Mouse (Mus musculus) midbrain, embryonic 13.5 days (tissue): ENCODE measurements around the gene Rnf8. TPM values are rescaled to one million over a fixed set of nuclear protein-coding genes. Genes with fewer than 3 reads are reported as not detected.
A peak's percentile ranks its signal among the peaks of the same experiment; 100 is the strongest.

Experiments
- ATAC-seq: fragments of 200-750 bp; cut with Nextera tagmentation; 2 replicates; pipeline ENCODE4 v1.8.0; 2017; ENCODE audit warnings: mild to moderate bottlenecking, moderate TSS enrichment, moderate library complexity
- H3K27ac ChIP-seq: fragments of 300-500 bp; sonication (generic); 2 replicates; pipeline ENCODE4 v1.5.1; 2015; ENCODE audit warnings: inconsistent platforms, mild to moderate bottlenecking, moderate library complexity
- H3K27me3 ChIP-seq: fragments of 300-500 bp; sonication (generic); 2 replicates; pipeline ENCODE4 v1.6.1; 2015; ENCODE audit warnings: mild to moderate bottlenecking, inconsistent platforms
- H3K36me3 ChIP-seq: fragments of 300-500 bp; sonication (generic); 2 replicates; pipeline ENCODE4 v1.6.1; 2015; ENCODE audit warnings: mild to moderate bottlenecking, inconsistent platforms
- H3K4me1 ChIP-seq: fragments of 300-500 bp; sonication (generic); replicated peaks from 2 replicates; pipeline ENCODE4 v1.6.1; 2015; ENCODE audit warnings: inconsistent platforms
- H3K4me2 ChIP-seq: fragments of 300-500 bp; sonication (generic); replicated peaks from 2 replicates; pipeline ENCODE4 v1.6.1; 2015; ENCODE audit warnings: moderate library complexity, mild to moderate bottlenecking, inconsistent platforms
- H3K4me3 ChIP-seq: fragments of 300-500 bp; sonication (generic); replicated peaks from 2 replicates; pipeline ENCODE4 v1.5.1; 2015; ENCODE audit warnings: mild to moderate bottlenecking, inconsistent platforms
- H3K9ac ChIP-seq: fragments of 300-500 bp; sonication (generic); replicated peaks from 2 replicates; pipeline ENCODE4 v1.6.1; 2015; ENCODE audit warnings: mild to moderate bottlenecking, inconsistent platforms
- H3K9me3 ChIP-seq: fragments of 300-500 bp; sonication (generic); 2 replicates; pipeline ENCODE4 v1.6.1; 2016; ENCODE audit warnings: mild to moderate bottlenecking, inconsistent platforms
- WGBS: fragments of 180-500 bp; shearing (Covaris S2); methylation state at CpG from one replicate; pipeline ENCODE4 v1.1.7; 2015; 5-methylcytosine and 5-hydroxymethylcytosine counted together
- polyA plus RNA-seq: library from polyadenylated mRNA; unstranded; fragments of >200 nt; fragmentation: Nextera tagmentation; extraction: Ambion mirVana; gene quantifications from 2 replicates; pipeline ENCODE4 v1.2.1, GENCODE M21; 2015

The Rnf8 gene
- polyA plus RNA-seq, 1 experiment from 2014 or later: 94.9 TPM

DNA sequence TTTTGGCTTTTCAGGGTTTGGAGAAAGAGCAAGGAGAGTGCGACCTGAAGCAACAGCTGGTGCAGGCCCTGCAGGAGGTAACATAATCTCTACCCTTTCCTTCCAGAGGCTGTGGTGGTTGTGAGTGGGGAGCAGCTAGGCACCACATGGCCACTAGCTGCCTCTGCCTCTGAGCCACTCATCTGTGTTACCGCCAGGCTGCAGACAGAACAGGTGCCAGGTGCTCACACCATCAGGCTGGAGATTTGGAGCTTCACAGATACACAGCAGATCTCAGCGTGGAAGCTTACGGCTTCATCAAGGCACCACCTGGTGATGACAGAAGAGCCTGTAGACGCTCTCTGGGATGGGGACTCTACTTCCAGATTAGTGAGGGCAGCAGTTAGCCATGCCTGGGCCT is 14.4 kb downstream of the Rnf8 start:
- Histone ChIP-seq H3K9me3 (no peaks in the 10 kb centered on the region), H3K4me1 (no peaks in the 10 kb centered on the region), H3K36me3 (peaks cover 93% of the 10 kb centered on the region), H3K4me2 (no peak overlapping the region), H3K4me3 (no peak overlapping the region), H3K9ac (no peak overlapping the region), H3K27ac (no peak overlapping the region), H3K27me3 (no peaks in the 10 kb centered on the region)
- WGBS: 89% methylated on average over 5 of the region's 5 CpGs
- no peak for ATAC-seq

DNA sequence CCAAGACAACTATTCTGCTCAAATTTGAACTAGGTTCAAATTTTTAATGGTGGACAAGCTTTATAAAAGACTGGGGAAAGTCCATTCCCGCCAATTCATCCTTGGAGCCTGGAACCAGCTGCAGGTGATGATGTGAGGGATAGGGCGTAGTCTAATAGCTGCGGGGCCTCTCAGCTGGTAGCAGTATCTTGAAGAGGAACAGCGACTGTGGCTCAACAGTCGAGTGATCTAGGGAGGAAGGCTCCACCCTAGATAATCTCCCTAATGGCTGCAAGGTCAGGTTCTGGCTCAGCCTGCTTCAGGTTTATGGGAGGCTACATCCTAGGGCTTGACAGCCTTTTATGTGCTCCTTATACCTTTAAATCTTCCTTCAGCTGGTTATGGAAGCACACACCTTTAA is 15.0 kb downstream of the Rnf8 start:
- 88% methylated on average over 5 of the region's 5 CpGs for WGBS
- peaks cover 94% of the 10 kb centered on the region for H3K36me3 ChIP-seq
- no peaks in the 10 kb centered on the region for H3K9me3 ChIP-seq
- H3K4me2 ChIP-seq: no peak overlapping the region
- H3K9ac ChIP-seq: no peak overlapping the region
- H3K27ac ChIP-seq: no peak overlapping the region
- H3K4me3 ChIP-seq: no peak overlapping the region
- ATAC-seq: no peak
- no peaks in the 10 kb centered on the region for H3K4me1 ChIP-seq
- H3K27me3 ChIP-seq: no peaks in the 10 kb centered on the region

- Histone ChIP-seq H3K9me3 (no peaks in the 10 kb centered on the region), H3K36me3 (peaks cover 95% of the 10 kb centered on the region), H3K27me3 (no peaks in the 10 kb centered on the region), H3K4me3 (no peak overlapping the region), H3K4me1 (no peaks in the 10 kb centered on the region), H3K9ac (no peak overlapping the region), H3K4me2 (no peak overlapping the region), H3K27ac (no peak overlapping the region)
- WGBS: 96% methylated on average over 11 of the region's 11 CpGs
- ATAC-seq: no peak
These were observed 17.7 kb downstream of the Rnf8 start for GRCm38 (mm10) chr17:29632312-29632711.

DNA sequence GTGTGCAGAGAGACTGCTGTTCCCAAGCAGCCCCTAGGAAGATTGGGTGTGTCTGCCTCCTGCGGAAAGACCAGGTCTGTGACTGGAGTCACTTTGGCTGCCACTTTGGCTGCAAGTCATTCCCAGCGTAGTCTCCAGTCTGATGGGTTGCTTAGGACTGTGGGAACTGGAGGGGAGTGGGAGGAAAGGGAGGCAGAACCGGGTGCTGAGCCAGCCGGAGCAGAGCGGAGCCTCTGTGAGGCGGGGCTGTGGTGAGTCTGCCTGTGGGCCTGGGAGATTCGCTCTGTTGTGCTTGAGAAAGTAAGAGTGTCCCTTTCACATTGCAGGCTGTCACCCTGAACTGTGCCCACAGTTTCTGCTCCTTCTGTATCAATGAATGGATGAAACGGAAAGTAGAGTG is 20.9 kb downstream of the Rnf8 start:
- no peak for ATAC-seq
- no peak overlapping the region for H3K4me3 ChIP-seq
- no peak overlapping the region for H3K4me2 ChIP-seq
- WGBS: 91% methylated on average over 8 of the region's 8 CpGs
- H3K9me3 ChIP-seq: no peaks in the 10 kb centered on the region
- peaks cover 94% of the 10 kb centered on the region for H3K36me3 ChIP-seq
- H3K27ac ChIP-seq: no peak overlapping the region
- H3K9ac ChIP-seq: no peak overlapping the region
- H3K27me3 ChIP-seq: no peaks in the 10 kb centered on the region
- 0 out of 2 replicates have a peak, but pooled peaks cover 3% of the 10 kb centered on the region for H3K4me1 ChIP-seq

- H3K36me3 ChIP-seq: peaks cover 94% of the 10 kb centered on the region
- H3K9ac ChIP-seq: no peak overlapping the region
- H3K4me1 ChIP-seq: 0 out of 2 replicates have a peak, but pooled peaks cover 3% of the 10 kb centered on the region
- H3K27ac ChIP-seq: no peak overlapping the region
- WGBS: 70% methylated on average over 5 of the region's 5 CpGs
- H3K27me3 ChIP-seq: no peaks in the 10 kb centered on the region
- ATAC-seq: no peak
- no peak overlapping the region for H3K4me3 ChIP-seq
- H3K4me2 ChIP-seq: no peak overlapping the region
- no peaks in the 10 kb centered on the region for H3K9me3 ChIP-seq
These were observed 21.5 kb downstream of the Rnf8 start for GRCm38 (mm10) chr17:29636118-29636517.

DNA sequence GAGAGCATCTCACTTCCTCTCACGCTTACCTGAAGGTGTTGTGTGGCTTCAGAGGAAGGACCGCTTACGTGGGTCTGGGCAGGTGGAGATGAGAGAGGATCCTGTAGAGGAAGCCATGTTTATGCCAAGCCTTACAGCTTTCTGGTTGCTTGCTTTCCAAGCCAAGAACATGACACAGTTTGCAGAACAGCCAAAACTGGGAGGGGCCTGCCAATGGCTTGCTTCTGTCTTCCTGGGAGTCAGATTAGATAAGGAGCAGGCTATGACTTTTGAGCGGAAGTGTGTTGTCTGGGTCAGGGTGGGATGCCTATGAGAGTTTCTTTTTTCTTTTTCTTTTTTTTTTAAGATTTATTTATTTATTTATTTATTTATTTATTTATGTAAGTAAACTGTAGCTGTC is 22.8 kb downstream of the Rnf8 start:
- no peaks in the 10 kb centered on the region for H3K27me3 ChIP-seq
- no peak overlapping the region for H3K4me3 ChIP-seq
- WGBS: 97% methylated on average over 4 of the region's 4 CpGs
- no peak overlapping the region for H3K9ac ChIP-seq
- no peak overlapping the region for H3K27ac ChIP-seq
- H3K36me3 ChIP-seq: peaks cover 96% of the 10 kb centered on the region
- H3K4me1 ChIP-seq: 0 out of 2 replicates have a peak, but pooled peaks cover 3% of the 10 kb centered on the region
- no peak overlapping the region for H3K4me2 ChIP-seq
- H3K9me3 ChIP-seq: no peaks in the 10 kb centered on the region
- ATAC-seq: no peak

- H3K36me3 ChIP-seq: peaks cover 97% of the 10 kb centered on the region
- 0 out of 2 replicates have a peak, but pooled peaks cover 3% of the 10 kb centered on the region for H3K4me1 ChIP-seq
- H3K4me2 ChIP-seq: no peak overlapping the region
- no peak overlapping the region for H3K4me3 ChIP-seq
- 91% methylated on average over 8 of the region's 8 CpGs for WGBS
- H3K27me3 ChIP-seq: no peaks in the 10 kb centered on the region
- H3K9me3 ChIP-seq: no peaks in the 10 kb centered on the region
- H3K27ac ChIP-seq: no peak overlapping the region
- H3K9ac ChIP-seq: no peak overlapping the region
- ATAC-seq: no peak
These were observed 23.3 kb downstream of the Rnf8 start for GRCm38 (mm10) chr17:29637895-29638294.

GRCm38 (mm10) chr17:29640971-29641370 is 26.4 kb downstream of the Rnf8 start:
- Histone ChIP-seq H3K9ac (no peak overlapping the region), H3K9me3 (no peaks in the 10 kb centered on the region), H3K27ac (no peak overlapping the region), H3K4me3 (no peak overlapping the region), H3K36me3 (peaks cover 70% of the 10 kb centered on the region), H3K4me1 (peaks cover 3% of the 10 kb centered on the region; the same call in 1 of the 2 replicates), H3K27me3 (no peaks in the 10 kb centered on the region), H3K4me2 (no peak overlapping the region)
- no peak for ATAC-seq
- 95% methylated on average over 11 of the region's 11 CpGs for WGBS

DNA sequence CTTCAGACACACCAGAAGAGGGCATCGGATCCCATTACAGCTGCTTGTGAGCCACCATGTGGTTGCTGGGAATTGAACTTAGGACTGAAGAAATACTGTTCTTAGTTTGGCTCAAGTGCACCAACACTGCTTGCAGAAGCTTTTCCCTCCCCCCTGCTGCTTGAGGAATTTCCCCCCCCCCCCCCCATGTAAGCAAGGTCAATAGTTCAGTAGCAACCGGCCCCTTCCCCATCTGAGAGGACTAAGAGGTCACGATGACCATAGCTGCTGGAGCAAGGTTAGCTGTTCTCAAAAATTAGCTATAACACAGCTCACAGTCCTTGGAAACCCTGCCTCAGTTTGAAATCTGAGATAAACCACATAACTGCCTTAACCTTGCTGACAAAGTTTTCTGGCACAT is 27.6 kb downstream of the Rnf8 start:
- Histone ChIP-seq H3K4me2 (no peak overlapping the region), H3K9me3 (no peaks in the 10 kb centered on the region), H3K9ac (no peak overlapping the region), H3K27ac (no peak overlapping the region), H3K36me3 (peaks cover 63% of the 10 kb centered on the region), H3K4me1 (peaks cover 3% of the 10 kb centered on the region; the same call in 1 of the 2 replicates), H3K4me3 (no peak overlapping the region), H3K27me3 (no peaks in the 10 kb centered on the region)
- ATAC-seq: no peak
- WGBS: 59% methylated on average over 3 of the region's 3 CpGs

DNA sequence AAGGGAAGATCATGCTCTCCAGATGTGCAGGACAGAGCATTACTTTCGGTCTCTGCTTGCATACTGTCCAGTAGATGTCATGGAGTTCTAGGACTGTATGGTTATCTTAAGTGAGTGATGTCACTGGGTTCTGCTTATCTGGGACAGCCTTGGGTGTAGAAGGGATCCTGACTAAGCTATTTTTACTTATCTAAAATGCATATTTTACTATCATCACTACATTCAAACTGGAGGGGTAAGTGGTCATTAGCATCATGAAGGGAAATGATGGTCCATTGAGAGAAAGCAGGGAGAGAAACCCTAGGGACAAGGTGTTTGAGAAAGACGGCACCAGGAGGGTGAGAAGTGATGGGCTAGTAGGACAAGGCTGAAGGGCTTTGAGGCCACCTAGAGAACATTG is 43.7 kb downstream of the Rnf8 start:
- Histone ChIP-seq H3K4me3 (no peak overlapping the region), H3K36me3 (no peaks in the 10 kb centered on the region), H3K9ac (no peak overlapping the region), H3K27ac (no peak overlapping the region), H3K4me1 (peaks cover 9% of the 10 kb centered on the region), H3K9me3 (no peaks in the 10 kb centered on the region), H3K4me2 (no peak overlapping the region), H3K27me3 (no peaks in the 10 kb centered on the region)
- no peak for ATAC-seq
- 87% methylated on average over 2 of the region's 2 CpGs for WGBS

GRCm38 (mm10) chr17:29660076-29660761 is 45.6 kb downstream of the Rnf8 start, which contains the start of gene Cmtr1:
Cmtr1 (plus strand) TSS chr17:29660595.
- Histone ChIP-seq H3K36me3 (peaks cover 12% of the 10 kb centered on the region), H3K4me1 (peaks cover 9% of the 10 kb centered on the region), H3K27ac (peak within 1 kb of the TSS; percentile 93), H3K27me3 (no peaks in the 10 kb centered on the region), H3K4me3 (peak within 1 kb of the TSS; percentile 92), H3K9me3 (no peaks in the 10 kb centered on the region), H3K4me2 (peak within 1 kb of the TSS; percentile 92), H3K9ac (peak within 1 kb of the TSS; percentile 96)
- peak; percentile 96 for ATAC-seq
- under 1% methylated on average over 41 of the region's 41 CpGs for WGBS

- peak overlapping the region; percentile 93 for H3K27ac ChIP-seq
- WGBS: under 1% methylated on average over 40 of the region's 41 CpGs
- peak overlapping the region; percentile 92 for H3K4me2 ChIP-seq
- H3K36me3 ChIP-seq: peaks cover 13% of the 10 kb centered on the region
- peak overlapping the region; percentile 92 for H3K4me3 ChIP-seq
- no peaks in the 10 kb centered on the region for H3K27me3 ChIP-seq
- ATAC-seq: no peak; the same call in 1 of the 2 replicates
- H3K4me1 ChIP-seq: peaks cover 9% of the 10 kb centered on the region
- H3K9ac ChIP-seq: peak overlapping the region; percentile 96
- H3K9me3 ChIP-seq: no peaks in the 10 kb centered on the region
These were observed 46.3 kb downstream of the Rnf8 start for GRCm38 (mm10) chr17:29660762-29661391.
